Mouse (Mus musculus) brown adipose tissue, adult 24 weeks (tissue): ENCODE data around the gene Plxna1. TPM values are rescaled to one million over a fixed set of nuclear protein-coding genes. Genes with fewer than 3 reads are reported as not detected.
A peak's percentile ranks its signal among the peaks of the same experiment; 100 is the strongest.

Experiments
- H3K27ac ChIP-seq: fragments of 200-500 bp; replicated peaks from 2 replicates; pipeline ENCODE4 v1.5.1; 2012; ENCODE audit warnings: low read depth, mild to moderate bottlenecking, low read length
- H3K4me1 ChIP-seq: fragments of 200-500 bp; 2 replicates; pipeline ENCODE4 v1.6.1; 2012; ENCODE audit warnings: low read length, mixed read lengths; ENCODE audit not compliant: control insufficient read depth, insufficient read depth, insufficient read length
- H3K4me3 ChIP-seq: fragments of 200-500 bp; 2 replicates; pipeline ENCODE4 v1.5.1; 2012; ENCODE audit warnings: low read depth, mild to moderate bottlenecking, low read length, moderate library complexity; ENCODE audit not compliant: insufficient read depth
- polyA plus RNA-seq: library from polyadenylated mRNA; stranded (reverse); fragments of >200 nt; gene quantifications from 2 replicates; pipeline ENCODE4 v1.2.4, GENCODE M21; 2012; ENCODE audit not compliant: missing spikeins, insufficient read depth, insufficient read length

The Plxna1 gene
- polyA plus RNA-seq, 1 experiment: 34.3 TPM

DNA sequence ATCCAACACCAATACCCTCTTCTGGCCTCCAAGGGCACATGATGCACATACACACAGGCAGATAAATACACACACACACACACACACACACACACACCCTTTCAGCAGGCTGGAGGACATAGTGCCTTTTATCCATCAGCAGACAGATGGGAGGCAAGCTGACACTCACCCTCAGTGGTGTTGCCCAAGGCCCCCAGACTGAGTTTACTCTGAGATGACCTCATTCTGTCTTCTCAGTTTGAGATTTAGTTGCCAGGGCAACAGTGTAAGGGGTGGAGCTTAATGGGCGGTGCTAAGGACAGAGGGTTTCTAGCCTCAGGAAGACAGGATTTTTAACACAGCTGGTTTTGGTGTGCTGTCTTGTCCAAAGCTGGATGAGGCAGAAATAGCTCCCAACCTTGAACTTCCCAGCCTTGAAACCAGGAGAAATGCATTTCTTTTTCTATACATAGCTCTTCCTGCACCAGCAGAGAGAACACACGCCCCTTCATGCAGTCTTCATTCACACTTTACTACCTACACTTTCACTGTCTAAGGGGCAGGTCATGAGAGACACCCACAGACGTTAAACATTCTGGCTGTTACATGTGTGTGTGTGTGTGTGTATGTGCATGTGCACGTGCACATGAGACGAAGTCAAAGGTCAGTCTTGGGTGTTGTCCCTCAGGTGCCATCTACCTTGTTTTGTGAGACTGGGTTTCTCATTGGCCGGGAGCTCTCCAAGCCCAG lies 75.6 kb downstream of the Plxna1 start:
- no peaks in the 10 kb centered on the region for H3K4me1 ChIP-seq
- H3K27ac ChIP-seq: no peak overlapping the region
- H3K4me3 ChIP-seq: no peak overlapping the region

DNA sequence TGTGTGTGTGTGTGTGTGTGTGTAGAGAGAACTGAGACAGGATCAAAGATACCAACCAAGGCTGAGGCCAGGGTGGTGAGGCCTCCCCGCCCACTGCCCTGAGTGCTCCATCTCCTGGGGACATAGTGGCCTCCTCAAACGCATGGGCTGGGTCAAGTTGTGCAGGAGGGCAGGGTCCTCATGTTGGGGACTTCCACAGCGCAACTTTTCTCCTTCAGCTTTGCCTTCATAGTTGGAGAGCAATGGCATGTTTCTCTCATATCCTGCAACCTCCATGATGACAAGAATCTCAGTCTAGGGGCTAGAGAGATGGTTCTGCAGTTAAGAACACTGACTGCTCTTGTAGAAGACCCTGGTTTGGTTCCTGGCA lies 76.1 kb downstream of the Plxna1 start:
- Histone ChIP-seq H3K27ac (no peak overlapping the region), H3K4me1 (no peaks in the 10 kb centered on the region), H3K4me3 (no peak overlapping the region)

DNA sequence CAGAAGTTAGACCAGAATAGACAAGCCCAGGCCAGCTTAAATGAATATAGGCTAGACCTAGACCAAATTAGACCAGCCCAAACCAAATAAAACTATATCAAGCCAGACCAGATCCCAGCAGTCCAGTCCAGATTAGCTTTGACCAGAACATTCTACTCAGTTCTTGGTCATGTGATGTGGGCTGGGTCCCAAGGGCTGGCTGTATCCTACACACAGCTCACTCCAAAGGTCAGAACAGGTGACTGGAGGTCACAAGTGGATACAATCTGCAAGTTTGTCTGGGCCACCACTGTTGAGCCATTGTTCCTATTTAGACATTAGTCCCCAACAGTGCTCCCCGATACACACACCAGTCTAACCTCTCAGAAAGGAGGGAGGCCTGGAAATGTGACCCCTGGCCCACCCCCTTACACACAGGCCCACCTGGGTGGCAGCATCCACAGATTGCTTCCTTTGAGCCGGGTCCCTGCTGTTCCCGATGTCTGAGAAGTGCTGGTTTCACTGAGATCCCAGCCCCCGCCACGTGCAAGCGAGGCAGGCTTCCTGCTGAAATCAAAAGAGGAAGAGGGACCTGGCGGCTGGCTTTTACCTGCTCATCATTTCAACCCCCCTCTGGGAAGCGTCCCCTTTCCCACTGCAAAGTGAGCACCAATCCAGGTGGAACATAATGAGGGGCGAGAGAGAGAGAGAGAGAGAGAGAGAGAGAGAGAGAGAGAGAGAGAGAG lies 76.7 kb downstream of the Plxna1 start:
- Histone ChIP-seq H3K27ac (no peak overlapping the region), H3K4me1 (no peaks in the 10 kb centered on the region), H3K4me3 (no peak overlapping the region)

DNA sequence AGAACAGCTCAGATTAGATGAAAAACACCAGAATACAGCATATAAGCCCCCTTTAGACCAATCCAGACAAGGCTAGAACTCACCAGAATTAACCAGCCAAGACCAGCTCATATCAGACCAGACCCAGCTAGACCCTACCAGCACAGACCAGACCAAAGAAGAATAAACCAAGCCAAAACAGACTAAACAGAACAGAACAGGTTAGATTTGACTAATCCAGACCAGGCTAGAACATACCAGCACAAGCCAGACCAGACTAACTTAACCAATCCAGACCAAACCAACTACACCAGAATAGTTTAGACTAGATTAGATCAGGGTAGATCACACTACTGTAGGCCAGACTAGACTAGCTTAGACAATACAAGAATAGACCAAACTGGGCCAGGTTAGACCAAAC lies 77.3 kb downstream of the Plxna1 start:
- no peaks in the 10 kb centered on the region for H3K4me1 ChIP-seq
- no peak overlapping the region for H3K27ac ChIP-seq
- H3K4me3 ChIP-seq: no peak overlapping the region

DNA sequence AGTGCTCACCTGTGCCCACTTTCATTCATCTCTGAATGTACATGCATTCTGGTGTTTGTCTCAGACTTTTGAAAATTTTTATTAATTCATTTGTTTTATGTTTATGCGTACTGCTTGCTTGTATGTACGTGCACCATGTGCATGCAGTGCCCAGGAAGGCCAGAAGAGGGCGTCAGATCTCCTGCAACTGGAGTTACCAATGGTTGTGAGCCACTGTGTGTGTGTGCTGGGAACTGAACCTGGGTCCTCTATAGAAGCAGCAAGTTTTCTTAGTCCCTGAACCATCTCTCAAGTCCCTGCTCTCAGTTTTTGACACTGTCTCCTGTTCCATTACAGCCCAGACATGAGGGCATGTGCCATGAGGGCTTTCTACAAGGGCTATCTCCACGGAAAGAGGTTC lies 79.3 kb downstream of the Plxna1 start:
- Histone ChIP-seq H3K27ac (no peak overlapping the region), H3K4me3 (no peak overlapping the region), H3K4me1 (no peaks in the 10 kb centered on the region)

DNA sequence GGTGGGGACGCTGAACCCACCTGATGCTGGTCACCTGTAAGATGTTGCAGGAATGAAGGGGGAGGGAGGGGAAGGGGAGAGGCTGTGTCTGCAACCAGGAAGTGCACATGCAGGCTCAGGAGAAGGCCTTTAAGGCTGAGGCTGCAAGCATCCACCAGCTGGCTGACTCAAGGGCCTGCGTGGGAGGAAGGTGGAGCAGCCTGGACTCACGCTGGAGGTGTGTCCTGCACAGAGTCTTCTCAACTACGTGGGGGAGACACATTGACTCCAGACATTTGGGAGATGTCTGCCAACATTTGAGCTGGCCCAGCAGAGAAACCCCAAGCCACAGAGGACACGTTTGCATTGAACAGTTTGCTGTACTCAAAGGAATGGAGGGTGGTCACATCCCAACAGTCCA lies 79.8 kb downstream of the Plxna1 start:
- Histone ChIP-seq H3K27ac (peak overlapping the region; percentile 30; the same call in 1 of the 2 replicates), H3K4me3 (no peak overlapping the region), H3K4me1 (no peaks in the 10 kb centered on the region)

DNA sequence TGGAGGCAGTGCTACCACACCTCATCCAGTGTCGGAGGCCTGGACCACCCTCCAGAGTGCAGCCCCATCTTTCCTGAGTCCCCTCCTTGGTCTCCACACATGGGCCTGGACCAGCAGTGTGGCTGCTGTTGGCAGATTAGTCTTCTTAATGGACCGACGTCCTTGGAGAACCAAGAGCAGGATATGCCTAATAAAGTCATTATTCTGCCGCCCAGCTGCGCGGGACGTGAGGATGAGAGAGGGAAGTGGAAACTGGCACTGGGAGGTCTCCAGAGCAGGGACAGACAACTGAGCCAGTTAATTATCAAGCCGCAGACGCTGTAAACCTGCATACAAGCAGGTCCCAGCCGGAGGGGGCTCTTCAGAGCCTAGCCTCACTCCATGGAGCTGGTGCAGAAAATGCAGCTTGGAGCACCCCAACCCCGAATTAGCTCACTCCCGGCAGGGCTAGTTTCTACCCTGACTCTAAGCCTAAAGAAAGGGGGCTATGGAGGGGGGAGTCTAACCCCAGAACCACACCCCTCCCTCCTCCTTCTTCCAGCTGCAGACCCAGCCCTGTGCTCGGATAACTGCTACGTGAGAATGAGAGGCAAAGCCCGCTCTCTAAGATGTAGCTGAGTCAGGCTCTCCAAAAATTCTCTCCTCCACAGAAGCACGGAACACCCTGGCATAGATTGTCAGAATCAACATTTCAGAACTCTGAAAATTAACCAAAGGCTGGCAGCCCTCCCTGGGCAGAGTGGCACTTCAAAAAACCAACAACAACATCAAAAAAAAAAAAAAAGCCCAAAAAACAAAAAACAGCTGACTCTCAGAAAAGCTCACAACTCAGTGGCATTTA lies 80.7 kb downstream of the Plxna1 start:
- Histone ChIP-seq H3K4me1 (no peaks in the 10 kb centered on the region), H3K4me3 (no peak overlapping the region), H3K27ac (peak overlapping the region; percentile 81)

DNA sequence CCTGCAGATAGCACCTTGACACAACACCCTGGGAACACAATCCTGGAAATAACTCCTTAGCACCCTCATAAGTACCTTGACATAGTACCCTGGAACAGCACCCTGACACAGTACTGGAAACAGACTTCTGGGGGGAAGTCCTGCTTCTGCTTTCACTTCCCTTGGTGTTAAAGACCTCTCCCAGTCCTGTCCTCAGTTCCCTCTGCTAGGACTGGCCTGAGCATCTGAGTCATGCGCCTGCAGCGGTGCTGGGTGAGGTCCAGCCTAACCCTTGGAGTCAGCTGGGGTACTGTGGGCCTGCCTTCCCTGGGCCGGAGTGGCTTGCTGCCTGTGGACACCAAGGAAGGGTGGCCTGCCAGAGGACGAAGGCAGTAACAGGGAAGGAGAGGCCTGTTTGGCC lies 81.9 kb downstream of the Plxna1 start:
- no peak overlapping the region for H3K4me3 ChIP-seq
- no peaks in the 10 kb centered on the region for H3K4me1 ChIP-seq
- peak overlapping the region; percentile 81 for H3K27ac ChIP-seq

DNA sequence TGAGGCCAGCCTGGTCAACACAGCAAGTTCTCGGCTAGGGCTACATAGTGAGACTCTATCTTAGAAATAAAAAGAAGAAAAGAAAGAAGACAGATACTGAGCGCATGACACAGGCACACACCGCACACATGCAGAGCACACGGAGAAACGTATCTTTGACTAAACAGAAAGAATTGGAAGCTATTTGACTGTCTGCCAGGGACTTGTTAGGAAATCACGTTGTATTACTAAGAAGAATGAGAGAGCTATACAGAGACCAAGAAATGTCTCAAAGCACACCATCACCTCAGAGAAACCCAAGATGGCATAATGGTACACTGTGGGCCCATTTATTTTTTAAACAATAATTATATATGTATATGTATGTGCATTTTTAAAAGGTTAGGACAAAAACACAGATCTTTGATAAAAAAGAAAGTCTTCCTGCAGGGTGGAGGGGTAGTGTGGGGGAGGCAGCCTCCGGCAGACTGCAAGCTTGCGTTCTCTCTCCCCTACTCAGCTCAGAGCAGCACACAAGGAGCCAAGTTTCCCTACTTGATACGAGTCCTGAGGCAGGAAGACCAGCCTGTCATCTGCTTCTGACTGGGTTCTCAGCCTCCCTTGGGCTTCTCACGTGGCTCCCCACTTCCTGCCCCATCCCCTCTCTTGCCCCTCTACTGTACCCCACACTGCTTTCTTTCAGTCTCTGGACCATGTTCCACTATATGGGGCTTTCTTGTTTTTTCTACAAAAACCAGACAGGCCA lies 90.5 kb downstream of the Plxna1 start:
- H3K4me1 ChIP-seq: no peaks in the 10 kb centered on the region
- H3K27ac ChIP-seq: no peak overlapping the region
- no peak overlapping the region for H3K4me3 ChIP-seq

DNA sequence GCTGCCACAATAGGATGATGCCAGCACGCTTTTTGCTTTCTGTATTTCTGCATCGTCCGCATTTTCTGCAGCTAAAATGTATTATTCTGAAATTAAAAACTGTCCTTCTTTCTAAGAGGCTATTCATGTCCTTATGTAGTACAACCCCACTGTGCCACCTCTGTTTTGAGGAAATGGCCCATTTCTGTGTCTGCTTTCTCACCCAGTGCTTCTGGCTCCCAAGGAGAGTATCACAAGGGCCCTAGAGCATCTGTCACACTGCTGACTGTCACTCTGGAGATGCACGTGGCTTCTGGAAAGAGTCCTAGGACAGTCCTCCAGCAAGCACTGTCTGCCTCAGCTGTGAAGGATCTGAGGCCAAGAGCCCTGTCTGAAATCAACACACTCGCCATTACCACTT lies 95.2 kb downstream of the Plxna1 start:
- Histone ChIP-seq H3K4me3 (no peak overlapping the region), H3K4me1 (no peaks in the 10 kb centered on the region), H3K27ac (no peak overlapping the region)

Other genes starting within 250 kb of the Plxna1 start
- gene Chchd6, start 233.0 kb upstream of the Plxna1 start, polyA plus RNA-seq: 72.4 and 79.4 TPM in 2 replicates